Mouse (Mus musculus) lung, postnatal 36 days (tissue): ENCODE results near the gene Tmbim1.
A peak's percentile ranks its signal among the peaks of the same experiment; 100 is the strongest.
"Not testable (repeated sequence)": the region's sequence is repeated elsewhere in the genome, so short reads cannot be mapped to it uniquely, and the experiment has no call there.

ENCODE experiments used
- DNase-seq: peaks from one replicate; pipeline ENCODE4 v3.0.0; 2022; ENCODE audit warnings: mixed read lengths

Tmbim1 gene

DNA sequence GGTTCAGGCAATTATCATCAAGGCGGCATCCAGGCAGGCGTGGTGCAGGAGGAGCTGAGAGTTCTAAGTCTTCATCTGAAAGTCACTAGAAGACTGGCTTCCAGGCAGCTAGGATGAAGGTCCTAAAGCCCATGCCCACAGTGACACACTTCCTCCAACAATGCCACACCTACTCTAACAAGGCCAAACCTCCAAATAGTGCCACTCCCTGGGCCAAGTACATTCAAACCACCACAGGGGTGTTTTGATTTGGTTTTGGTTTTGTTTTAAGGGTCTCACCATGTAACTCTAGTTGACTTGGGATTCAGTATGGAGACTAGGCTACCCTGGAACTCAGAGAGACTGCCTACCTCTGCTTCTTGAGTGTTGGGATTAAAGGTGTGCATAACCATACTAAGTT is at the start of gene Tmbim1:
Gene Tmbim1 (minus strand): TSS at position 101 of the 400 bp plus-strand sequence.
- no peak for DNase-seq

DNA sequence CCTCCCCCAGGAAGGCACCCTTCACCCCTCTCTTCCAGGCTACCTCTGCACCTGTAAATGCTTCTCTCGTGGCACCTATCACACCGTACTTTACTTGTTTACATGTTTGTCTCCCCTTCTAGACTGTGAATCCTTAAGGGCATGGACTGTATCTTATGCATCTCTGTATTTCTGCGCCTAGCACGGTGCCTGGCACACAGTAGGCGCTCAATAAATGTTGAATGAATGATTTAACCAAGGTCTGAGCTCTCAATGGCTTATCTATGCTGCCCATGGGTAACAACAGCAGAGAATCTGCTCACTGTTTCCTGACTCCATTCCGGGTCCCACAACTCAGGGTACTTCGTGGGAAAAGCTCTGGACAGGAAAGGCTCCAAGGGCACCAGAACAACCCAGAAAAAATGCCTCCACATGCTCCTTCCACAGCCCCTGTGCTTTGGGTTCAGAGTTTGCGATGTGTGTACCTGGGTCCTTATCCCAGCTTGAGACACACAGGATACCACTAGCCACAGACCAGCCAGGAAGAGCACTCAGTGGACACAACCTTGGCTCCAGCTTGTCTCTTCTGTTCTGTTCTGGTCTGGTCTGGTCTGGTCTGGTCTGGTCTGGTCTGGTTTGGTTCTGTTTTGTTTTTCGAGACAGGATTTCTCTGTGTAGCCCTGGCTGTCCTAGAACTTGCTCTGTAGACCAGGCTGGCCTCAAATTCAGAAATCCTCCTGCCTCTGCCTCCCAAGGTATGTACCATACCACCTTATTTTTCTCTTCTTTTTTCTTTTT is 48.2 kb upstream of the Tmbim1 start:
- DNase-seq = no peak

DNA sequence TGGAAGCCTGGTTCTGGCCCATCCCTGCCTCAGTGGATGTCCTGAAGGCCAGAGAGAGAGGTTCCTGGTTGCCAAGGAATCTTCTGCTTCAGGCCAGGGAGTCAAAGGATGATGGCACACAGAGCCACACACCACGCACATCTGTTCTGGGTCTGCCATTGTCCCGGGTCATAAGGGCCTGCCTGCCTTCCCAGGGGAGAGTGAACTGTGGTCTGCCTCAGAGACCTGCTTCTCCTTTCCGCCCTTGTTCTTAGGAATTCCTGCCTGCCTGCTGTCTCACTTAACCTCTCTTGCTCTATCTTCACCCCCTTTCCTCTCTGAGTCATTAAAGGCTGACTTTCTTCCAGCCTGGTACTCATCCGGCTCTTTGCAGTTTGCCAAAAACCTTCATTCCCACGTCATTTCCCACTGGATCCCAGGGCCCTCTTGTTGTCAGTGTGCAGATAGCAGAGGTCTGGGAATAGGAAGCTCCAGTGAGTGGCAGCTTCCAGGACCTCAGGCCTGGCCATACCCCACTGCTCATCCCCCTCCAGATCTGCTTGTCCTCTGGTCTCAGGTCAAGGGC is 47.2 kb upstream of the Tmbim1 start:
- DNase-seq = no peak

DNA sequence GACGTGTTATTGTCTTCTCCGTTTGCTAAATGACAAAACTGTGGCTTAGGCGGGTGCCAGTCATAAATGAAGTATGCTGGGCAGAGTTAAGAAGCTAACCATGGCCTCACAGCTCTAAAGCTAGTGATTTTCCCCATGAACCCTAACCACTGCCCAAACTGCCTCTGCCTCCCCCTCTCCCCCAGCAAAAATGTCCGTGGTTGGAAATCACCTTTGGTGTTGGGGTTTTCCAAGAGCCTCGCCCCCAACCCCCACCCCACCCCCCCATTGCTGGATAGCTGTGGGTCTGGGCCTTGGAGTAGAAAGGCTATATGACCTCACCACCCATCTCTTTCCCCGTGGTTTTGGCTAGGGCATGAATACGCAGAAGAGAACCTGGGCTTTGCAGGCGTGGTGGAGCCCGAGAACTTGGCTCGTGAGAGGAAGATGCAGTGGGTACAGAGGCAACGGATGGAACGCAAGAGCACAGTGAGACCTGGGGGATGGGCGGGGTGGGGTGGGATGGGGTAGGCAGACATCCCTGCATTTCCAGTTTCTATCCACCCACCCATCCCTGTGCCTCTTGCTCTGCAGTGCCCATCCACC is 45.9 kb upstream of the Tmbim1 start:
- no peak for DNase-seq

DNA sequence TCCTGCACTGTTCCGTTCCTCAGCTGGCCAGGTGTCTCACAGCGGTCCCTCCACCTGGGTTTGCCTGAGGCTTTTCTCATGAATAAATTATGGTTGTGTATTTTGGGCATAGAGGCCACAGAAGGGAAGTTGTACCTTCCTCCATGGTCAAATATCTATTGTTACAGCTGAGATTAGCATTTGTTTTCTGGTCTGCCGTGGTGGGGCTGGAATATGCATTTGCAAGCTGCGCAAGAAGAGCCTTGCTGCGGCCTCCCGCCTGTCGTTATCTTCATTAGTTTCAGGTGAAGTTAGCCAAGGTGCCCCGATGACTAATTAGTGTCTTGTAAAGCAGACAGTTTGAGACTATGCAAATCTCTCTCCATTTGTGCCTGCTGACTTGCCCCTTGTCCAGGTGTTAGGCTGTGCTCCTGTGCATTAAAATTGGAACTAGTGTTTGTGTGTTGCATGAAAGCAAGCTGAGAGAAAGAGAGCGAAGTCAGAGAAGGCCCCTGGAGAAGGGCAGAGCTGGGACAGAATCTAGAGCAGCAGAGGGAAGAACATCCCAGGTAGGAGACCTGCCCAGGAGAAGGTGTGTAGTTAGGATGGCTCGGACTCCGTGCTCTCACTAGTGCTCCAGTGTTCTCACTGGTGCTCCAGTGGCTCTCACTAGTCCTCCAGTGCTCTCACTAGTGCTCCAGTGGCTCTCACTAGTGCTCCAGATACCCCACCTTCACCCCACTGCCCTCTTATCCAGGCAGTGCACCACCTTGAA is 38.9 kb upstream of the Tmbim1 start:
- DNase-seq = no peak

DNA sequence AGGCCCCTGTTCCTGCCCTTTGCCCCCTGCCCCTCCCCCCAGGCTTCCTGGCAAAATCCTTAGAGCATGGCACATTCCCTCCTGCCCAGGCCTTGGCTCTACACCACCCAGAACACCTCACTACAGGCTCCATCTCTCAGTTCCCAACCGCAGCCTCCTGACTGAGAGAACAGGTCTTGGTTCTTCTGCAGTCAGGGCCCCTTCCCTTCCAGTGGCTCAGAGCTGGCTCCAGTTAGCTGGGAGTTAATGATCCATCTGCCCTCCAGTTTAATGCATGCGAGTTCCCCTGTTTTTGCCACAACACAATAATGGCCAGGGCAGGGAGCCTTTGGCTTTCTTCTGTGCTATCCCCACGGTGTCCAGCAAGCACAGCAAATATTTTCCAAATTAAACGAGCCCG is 37.7 kb upstream of the Tmbim1 start:
- DNase-seq = no peak

DNA sequence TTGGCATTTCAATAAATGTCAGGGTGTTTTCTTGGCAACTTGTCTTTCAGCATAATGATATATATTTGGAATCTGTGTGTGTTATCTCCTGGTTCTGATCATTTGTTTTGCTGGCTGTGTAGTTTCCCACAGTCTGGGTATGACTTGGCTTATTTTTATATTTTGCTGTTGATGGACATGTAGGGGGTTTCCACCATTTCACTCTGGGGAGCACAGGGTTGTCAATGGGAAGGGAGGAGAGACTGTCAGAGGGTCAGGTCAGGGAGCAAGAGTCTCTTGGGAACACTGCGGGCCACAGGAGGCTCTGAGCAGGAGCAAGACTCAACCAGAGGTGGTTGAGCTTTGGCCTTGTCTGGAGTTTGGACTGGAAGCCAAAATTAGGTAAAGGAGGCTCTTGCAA is 36.9 kb upstream of the Tmbim1 start:
- no peak for DNase-seq

DNA sequence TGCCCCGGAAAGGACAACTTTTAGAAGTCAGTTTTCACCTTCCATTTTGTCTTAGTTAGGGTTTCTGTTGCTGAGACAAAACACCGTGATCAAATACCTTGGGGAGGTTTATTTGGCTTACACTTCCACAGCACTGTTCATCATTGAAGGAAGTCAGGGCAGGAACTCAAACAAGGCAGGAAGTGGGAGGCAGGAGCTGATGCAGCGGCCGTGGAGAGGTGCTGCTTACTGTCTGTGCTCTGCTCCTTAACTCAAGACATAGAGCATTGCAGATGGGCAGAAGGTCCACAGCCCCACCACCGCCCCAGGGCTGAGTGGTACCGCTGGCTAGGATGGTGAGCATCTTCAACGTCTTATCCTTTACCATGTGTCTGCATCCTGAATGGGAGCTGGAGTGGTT is 36.5 kb upstream of the Tmbim1 start:
- DNase-seq = no peak

DNA sequence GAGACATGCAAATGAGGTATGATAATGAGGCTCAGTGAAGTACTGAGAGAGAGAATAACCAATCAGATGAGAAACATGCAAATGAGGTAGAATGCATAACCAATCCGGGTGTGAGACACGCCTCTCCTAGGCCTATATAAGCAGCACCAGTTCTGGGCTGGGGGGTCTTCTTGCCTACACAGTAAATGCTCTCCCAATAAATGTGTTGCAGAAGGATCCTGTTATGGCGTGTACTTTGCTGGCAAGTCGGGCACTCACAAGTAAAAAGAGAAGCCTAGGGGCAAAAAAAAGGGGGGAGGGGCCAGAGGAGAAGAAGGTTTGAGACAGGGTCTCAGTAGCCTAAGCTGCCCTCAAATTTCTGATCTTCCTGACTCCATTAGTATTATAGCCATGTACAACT is 35.6 kb upstream of the Tmbim1 start:
- not testable (repeated sequence) for DNase-seq

DNA sequence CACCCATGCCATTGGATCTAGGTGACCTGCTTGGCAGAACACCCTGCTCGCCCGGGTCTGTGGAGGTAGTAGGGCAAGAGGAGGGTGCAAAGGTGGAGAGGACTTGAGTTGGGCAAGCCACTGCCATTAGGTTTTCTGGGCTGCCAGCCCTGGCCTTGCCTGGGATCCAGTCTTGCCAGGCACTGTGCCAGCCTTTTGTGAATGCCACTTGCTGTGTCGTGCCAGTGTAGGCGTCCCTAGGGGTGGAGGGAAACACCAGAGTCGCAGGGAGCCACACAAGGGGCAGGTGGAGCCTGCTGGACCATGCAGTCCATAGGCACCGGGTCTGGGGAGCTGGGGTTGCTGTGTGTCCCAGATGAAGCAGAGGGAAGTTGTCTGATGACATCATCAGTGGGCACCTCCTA is 34.9 kb upstream of the Tmbim1 start:
- DNase-seq = peak; percentile 52

DNA sequence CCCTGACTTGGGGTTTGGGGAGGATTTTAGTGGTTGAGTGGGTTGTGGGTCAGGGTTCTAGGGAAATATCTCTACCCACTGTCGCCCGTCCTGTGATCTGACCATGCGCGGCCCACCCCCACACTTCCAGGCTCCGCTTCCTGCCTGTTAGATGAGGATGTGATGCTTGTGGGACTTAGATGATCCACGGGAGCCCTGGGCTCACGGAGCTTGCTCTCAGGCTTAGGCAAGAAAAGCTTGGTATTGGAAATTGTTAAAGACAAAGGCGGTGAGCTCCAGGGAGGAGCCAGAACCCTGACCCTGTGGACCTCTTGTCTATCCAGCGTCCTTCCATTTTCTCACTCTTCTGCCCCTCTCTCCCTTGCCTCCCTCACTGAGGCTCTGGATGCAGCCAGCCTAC is 34.5 kb upstream of the Tmbim1 start:
- no peak for DNase-seq

DNA sequence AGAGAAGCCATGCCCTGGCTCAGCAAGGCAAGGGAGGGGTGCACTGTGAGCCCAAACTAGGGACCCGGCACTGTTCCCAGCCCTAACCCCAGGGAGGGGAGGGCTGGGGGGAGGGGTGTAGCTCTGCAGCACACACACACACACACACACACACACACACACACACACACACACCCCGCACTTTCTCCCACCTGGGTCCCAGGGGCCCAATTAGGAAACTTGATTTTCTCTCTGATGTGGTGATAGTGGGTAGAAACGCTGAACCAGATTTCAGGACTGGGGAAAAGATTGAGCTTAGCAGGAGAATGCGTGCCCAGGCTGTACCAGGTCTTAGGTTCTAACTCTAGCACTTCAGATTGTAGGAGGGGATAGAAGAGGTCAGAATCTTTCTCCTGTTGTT is 33.2 kb upstream of the Tmbim1 start:
- DNase-seq = no peak

DNA sequence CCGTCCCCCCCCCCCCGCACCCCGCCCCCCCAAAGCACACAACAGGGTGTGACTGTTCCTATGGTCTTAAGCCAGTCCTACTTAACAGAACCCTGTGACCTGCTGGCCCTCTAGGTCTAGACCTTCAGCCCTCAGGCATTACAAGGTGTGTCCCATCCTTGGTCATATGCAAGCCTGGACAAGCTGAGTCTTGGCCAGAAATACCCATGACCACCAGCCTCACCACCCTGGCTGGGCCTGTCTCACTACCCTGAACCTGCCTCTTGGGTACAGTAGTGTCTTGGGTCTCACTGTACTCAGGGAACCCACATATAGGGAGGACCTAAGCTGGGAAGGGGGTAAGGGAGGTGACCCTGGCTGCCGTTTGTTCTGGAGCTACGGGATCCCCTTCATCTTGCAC is 32.6 kb upstream of the Tmbim1 start:
- DNase-seq = no peak

DNA sequence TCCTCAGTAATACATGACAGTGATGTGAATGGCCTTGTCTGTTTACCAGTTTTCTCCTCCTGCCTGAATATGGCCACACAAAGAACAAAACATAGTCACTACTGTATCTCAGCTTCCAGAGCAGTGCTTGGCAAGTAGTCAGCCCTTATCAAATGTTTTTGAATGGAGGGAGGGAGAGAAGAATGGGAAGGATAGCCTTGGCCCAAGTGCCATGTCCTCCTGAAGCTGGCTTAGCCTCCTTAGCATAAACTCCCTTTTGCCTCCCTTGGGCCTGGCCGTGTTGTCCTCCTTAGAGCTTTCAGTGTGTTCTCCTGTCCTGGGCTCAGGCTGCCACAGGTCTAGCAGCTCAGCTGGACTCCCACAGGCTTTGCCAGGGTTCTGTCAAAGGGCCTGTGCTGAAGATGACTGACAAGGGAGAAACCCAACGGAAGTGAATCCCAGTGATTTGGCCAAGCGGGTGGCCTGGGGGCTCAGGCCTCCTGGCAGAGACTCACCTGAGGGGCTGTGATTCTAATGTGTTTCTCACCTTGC is 31.9 kb upstream of the Tmbim1 start:
- DNase-seq = no peak

DNA sequence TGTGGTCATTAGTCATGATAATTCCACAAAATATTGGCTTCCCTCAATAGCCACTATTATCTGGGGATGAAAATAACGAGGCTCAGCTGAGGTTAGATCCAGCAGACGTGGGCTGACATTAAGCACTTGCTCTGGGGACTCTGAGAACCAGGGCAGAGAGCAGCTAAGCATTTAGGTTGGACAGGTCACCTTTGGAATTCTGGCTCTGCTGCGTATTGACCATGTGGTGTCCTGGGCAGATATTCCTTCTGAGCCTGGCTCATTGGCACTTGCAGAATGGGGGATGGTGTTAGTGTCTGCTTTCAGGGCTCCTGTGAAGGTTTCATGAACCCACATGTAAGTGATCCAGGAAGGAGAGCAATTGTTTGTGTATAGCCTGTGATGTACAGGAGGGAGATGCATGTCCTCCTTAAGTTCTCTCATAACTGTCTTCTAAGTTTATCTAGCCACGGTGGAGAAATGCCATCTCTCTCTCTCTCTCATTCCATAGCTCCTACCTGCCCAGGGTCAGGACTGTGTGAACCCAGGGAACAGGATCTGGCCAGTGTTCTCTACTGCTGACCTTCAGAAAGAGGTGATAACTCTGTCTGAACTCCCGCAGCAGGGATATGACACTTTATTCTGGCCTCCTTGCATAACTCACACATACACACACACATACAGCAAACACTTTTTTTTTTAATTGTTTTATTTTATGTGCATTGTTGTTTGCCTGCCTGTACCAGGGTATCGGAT is 30.2 kb upstream of the Tmbim1 start:
- no peak for DNase-seq

DNA sequence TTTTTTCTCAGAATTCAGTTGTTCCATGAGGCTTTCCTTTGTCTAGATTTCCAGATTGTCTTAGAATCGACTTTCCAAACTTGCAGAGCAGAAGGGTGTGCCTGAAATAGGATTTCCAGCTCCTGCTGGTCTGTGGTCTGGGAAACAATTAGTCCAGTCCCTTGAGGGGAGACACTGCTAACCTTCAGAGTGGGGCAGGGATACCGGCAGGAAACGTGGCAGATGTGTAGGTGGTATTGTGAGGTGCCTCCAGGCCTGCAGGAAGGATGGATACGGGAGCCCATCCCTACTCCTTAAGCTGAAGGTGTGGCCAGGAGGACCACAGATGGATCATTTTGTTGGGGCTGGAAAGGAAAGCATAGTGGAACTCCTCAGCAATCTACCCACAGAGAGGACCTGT is 29.6 kb upstream of the Tmbim1 start:
- DNase-seq = no peak

DNA sequence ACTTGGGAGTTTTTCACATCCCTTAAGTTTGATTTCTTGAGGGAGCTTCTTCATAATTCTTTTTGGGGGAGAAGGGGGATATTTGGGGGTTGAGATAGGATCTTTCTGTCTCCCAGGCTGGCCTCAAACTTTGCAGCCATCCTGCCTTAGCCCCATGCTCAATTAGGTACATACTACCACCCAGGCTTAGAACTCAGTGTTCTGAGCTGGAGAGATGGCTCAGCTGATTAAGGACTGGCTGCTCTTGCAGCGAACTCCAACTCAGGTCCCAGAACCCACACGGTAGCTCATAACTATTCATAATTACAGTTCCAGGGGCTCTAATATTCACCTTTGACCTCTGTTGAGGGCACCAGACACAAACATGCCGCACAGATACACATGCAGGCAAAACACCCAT is 29.2 kb upstream of the Tmbim1 start:
- DNase-seq = no peak

DNA sequence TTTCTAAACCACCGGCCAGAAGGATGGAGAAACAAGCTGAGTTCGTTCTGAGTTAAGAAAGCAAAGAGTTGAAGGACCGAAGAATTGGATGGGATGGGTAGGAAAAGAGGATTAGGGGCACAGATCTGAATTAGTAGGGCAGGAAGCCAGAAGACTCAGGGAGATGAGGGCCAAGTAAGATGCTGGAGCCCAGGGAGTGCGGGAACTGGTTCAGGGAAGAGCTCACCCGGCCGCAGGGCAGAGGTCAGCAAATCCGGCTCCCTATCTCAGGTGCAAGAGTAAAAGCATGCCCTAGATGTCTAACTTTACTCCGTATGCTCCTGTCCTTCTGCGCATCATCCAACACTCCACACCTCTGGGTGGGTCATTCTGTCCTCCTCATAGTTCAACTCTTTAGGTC is 27.5 kb upstream of the Tmbim1 start:
- DNase-seq = no peak

DNA sequence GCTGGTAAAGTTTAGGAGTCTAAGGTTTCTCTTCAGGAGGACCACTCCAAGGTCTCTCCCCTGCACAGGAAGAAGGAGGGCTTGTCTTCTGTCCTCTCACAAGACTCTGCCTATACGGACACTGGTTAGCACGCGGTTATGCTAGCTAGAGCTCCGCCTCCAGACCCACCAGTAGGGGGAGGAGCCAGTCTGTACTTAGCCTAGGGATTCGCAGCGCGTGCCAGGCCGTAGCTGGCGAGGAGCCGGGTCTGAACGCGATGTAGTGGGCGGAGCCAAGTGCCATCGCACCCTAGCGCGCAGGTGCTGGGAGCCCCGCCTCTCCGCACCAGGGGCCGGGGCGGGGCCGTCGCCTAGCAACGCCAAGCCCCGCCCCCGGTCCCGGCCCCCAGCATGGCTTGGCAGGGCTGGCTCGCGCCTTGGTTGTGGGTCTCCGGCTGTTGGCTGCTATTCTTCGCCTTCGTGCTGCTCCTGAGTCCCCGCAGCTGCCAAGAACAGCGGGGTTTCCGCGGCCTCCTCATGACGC is 26.9 kb upstream of the Tmbim1 start:
- DNase-seq = peak; percentile 97

DNA sequence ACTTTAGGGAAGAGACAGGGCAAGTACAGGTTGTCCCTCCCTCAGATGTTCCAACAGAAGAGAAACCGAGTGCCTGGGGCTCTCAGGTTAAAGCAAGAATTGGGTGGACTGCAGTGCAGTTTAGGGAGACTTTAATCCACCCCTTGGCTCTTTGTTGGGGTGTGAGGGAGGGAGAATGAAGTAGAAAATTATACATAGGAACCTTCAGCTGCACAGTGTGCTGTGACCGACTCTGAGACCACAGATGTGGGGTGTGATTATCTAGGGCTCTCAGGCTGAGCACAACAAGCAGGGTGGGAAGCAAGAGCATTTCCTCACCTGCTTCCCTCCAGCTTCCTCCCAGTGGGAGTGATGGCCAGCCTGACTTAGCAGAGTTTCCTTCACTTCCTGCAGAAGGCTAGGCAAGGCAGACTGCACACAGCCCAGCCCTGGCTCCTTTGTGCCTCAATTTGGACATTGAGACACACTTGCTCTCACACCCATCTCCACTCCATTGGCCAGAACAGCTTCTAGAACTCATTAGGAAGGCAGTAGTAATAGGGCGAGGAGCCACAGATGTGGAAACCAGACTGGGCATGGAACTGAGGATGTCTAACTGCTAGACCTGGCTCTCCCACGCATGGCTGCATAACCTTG is 25.7 kb upstream of the Tmbim1 start:
- peak; percentile 51 for DNase-seq

DNA sequence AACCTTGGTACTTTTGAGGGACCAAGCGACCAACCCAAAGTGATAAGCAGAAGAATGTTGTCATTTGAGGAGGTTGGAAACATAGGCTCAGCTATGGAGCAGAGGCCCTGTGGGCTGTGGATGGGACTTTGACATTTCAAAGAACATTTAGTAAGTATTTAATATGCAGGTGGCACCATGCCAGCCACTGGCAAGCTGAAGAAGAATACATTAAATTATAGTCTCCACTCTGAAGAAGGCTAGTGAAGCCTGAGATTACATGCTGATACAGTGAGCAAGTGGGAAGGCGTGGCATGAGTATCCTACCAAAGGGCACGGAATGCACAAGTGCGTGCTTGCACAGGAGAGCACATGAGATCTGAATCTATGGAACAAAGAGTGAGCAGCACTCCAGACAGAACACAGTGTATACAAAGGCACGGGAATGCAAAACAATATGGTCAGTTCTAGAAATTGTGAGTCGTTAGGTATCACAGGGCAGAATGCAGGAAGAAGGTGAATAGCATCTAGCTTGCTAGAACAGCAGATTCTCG is 24.5 kb upstream of the Tmbim1 start:
- DNase-seq = peak; percentile 46

DNA sequence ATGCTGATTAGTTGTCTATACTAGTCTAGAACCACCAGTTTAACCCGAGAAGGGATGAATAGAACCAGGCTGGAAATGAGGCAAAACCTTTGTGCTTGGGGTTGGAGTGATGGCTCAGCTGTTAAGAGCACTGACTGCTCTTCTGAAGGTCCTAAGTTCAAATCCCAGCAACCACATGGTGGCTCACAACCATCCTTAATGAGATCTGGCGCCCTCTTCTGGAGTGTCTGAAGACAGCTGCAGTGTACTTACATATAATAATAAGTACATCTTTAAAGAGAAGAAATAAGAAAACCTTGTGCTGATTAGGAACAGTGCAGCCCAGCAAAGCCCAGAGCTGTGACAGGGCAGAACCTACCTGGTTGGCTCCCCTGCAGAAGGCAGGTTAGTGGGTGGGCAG is 21.5 kb upstream of the Tmbim1 start:
- DNase-seq = not testable (repeated sequence)
